Mouse (Mus musculus) fibroblast of lung, adult 2 months (primary cell): ENCODE measurements around the gene Pld3.

ENCODE experiments used
- DNase-seq: peaks from one replicate; pipeline ENCODE4 v3.0.0-alpha.2; 2011; ENCODE audit warnings: low read depth

The Pld3 gene

DNA sequence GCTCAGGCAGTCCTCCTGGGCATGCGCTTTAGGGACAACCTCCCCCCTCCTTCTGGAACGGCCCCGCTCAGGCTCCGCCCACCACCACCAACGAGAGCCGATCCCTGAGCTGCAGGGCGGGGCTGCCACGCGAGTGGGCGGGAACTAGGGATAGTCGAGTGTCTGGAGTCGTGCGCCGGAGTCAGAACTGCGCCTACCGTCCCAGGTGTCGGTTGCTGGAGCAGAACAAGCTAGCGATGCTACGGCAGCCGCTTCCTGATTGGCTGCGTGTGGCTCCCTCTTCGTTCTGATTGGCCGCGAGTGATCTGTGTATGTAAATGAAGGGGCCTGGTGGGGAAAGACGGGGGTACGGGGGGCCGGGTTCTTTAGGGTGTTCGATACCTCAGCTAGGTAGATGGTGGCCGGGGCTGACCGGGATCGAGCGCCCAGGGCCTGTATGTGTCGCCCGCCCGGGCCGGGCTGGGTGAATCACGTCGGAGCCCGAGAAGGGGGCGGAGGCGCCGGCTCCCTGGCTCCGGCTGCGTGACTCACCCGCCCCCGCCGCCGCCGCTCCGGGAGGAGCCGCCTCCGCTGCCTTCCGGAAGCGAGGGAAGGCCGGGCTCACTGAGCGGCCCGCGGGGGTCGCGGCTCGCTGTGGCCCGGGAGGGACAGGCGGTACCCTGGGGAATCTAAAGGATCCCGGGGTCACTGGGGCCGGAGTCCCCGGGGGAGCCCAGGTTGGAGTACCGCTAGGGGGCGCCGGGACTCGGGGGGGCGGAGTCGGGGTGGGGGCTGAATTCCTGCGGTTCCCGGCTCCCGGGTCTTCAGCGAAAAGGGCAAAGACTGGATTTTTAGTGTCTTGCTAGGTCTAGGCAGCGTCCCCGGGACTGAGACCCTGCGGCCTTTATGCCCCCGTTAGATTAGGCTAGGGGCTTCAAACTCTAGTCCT is 66.0 kb downstream of the Pld3 start, which contains the start of gene Sertad1:
Gene Sertad1, plus strand, starts transcription at position 141 of the 928 bp plus-strand sequence.
- DNase-seq, result peak; percentile 99

DNA sequence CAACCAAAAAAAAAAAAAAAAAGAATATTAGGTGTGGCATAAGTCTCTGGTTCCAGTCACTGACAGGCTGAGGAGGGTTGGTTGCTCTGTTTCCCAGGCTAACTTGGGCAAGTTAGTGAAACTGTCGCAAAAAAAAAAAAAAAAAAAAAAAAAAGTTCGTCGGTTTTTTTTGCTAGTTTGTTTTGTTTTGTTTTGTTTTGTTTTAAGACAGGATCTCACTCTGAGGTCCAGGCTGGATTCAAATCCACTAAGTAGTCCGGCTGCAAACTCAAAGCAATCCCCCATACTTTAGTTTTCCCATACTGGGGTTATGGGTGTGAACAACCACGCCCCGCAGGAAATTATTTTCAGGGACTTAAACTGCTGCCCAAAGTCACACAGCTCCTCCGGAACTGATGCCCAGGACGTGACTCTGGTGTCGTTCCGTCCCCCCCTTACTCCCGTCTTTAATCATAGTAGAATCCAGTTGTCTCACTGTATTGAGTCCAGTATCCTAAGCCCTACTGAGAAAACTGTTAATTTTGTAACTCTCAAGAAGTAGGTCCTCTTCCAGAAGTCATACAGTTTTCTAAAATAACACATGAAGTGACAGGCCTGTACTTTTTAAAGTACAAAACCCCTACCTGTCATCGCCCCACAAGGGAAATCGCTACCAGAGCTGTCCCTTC is 66.8 kb downstream of the Pld3 start:
- no peak for DNase-seq

GRCm38 (mm10) chr7:27483860-27484259 is 69.2 kb downstream of the Pld3 start:
- no peak for DNase-seq
